Mouse (Mus musculus): ENCODE results near the gene Otud7a. TPM values are rescaled to one million over a fixed set of nuclear protein-coding genes. Genes with fewer than 3 reads are reported as not detected.

Gene Otud7a
- polyA plus RNA-seq, 1 experiment from 2014 or later = 0.13 TPM

- H3K9me3 ChIP-seq (ENCODE audit: control insufficient read depth) = no peaks in the 10 kb centered on the region
- H3K9ac ChIP-seq (ENCODE audit: low read depth, low read length) = no peak overlapping the region
- no peak overlapping the region for H3K4me3 ChIP-seq (ENCODE audit: low read depth, low read length)
- TF ChIP-seq CTCF (IDR thresholded peaks at IDR 0.05; ENCODE audit: low read depth) = peak; percentile 46
- H3K4me2 ChIP-seq (replicated peaks; ENCODE audit: low read depth) = no peak overlapping the region
- H3K27me3 ChIP-seq (replicated peaks; ENCODE audit: control insufficient read depth, insufficient read depth, low read length) = no peaks in the 10 kb centered on the region
- H3K36me3 ChIP-seq (ENCODE audit: control insufficient read depth, insufficient read depth) = no peaks in the 10 kb centered on the region
- no peaks in the 10 kb centered on the region for H3K4me1 ChIP-seq (replicated peaks; ENCODE audit: control insufficient read depth, insufficient read depth, low read length)
- no peak for ATAC-seq
- 54% methylated on average over 2 of the region's 2 CpGs for WGBS
- H3K27ac ChIP-seq (ENCODE audit: low read depth, low read length) = no peak overlapping the region
Measured at GRCm38 (mm10) chr7:63586184-63586870, 141.8 kb downstream of the Otud7a start.

- H3K36me3 ChIP-seq (ENCODE audit: control insufficient read depth, insufficient read depth) = no peaks in the 10 kb centered on the region
- no peak overlapping the region for H3K9ac ChIP-seq (ENCODE audit: low read depth, low read length)
- ATAC-seq = no peak
- no peak overlapping the region for H3K4me2 ChIP-seq (replicated peaks; ENCODE audit: low read depth)
- H3K27ac ChIP-seq (ENCODE audit: low read depth, low read length) = no peak overlapping the region
- 0 out of 2 replicates have a peak, but pooled peaks have one; percentile 13 for TF ChIP-seq CTCF (IDR thresholded peaks at IDR 0.05; ENCODE audit: low read depth)
- no peaks in the 10 kb centered on the region for H3K9me3 ChIP-seq (ENCODE audit: control insufficient read depth)
- 60% methylated on average over 2 of the region's 2 CpGs for WGBS
- H3K27me3 ChIP-seq (replicated peaks; ENCODE audit: control insufficient read depth, insufficient read depth, low read length) = no peaks in the 10 kb centered on the region
- no peak overlapping the region for H3K4me3 ChIP-seq (ENCODE audit: low read depth, low read length)
- no peaks in the 10 kb centered on the region for H3K4me1 ChIP-seq (replicated peaks; ENCODE audit: control insufficient read depth, insufficient read depth, low read length)
Measured at GRCm38 (mm10) chr7:63590305-63590704, 145.8 kb downstream of the Otud7a start.

- 69% methylated on average over 4 of the region's 4 CpGs for WGBS
- TF ChIP-seq CTCF (IDR thresholded peaks at IDR 0.05; ENCODE audit: low read depth) = no peak
- Histone ChIP-seq H3K4me3 (ENCODE audit: low read depth, low read length) (no peak overlapping the region), H3K27me3 (replicated peaks; ENCODE audit: control insufficient read depth, insufficient read depth, low read length) (no peaks in the 10 kb centered on the region), H3K4me2 (replicated peaks; ENCODE audit: low read depth) (no peak overlapping the region), H3K4me1 (replicated peaks; ENCODE audit: control insufficient read depth, insufficient read depth, low read length) (no peaks in the 10 kb centered on the region), H3K27ac (ENCODE audit: low read depth, low read length) (no peak overlapping the region), H3K36me3 (ENCODE audit: control insufficient read depth, insufficient read depth) (no peaks in the 10 kb centered on the region), H3K9me3 (ENCODE audit: control insufficient read depth) (no peaks in the 10 kb centered on the region), H3K9ac (ENCODE audit: low read depth, low read length) (no peak overlapping the region)
- no peak for ATAC-seq
Measured at GRCm38 (mm10) chr7:63591322-63591721, 146.8 kb downstream of the Otud7a start.

- Histone ChIP-seq H3K9me3 (ENCODE audit: control insufficient read depth) (no peaks in the 10 kb centered on the region), H3K27ac (ENCODE audit: low read depth, low read length) (no peak overlapping the region), H3K36me3 (ENCODE audit: control insufficient read depth, insufficient read depth) (no peaks in the 10 kb centered on the region), H3K4me1 (replicated peaks; ENCODE audit: control insufficient read depth, insufficient read depth, low read length) (no peaks in the 10 kb centered on the region), H3K9ac (ENCODE audit: low read depth, low read length) (no peak overlapping the region), H3K4me2 (replicated peaks; ENCODE audit: low read depth) (no peak overlapping the region), H3K27me3 (replicated peaks; ENCODE audit: control insufficient read depth, insufficient read depth, low read length) (no peaks in the 10 kb centered on the region), H3K4me3 (ENCODE audit: low read depth, low read length) (no peak overlapping the region)
- no peak for ATAC-seq
- WGBS = 66% methylated on average over 3 of the region's 3 CpGs
- TF ChIP-seq CTCF (IDR thresholded peaks at IDR 0.05; ENCODE audit: low read depth) = no peak
Measured at GRCm38 (mm10) chr7:63592061-63592460, 147.5 kb downstream of the Otud7a start.

- Histone ChIP-seq H3K27me3 (replicated peaks; ENCODE audit: control insufficient read depth, insufficient read depth, low read length) (no peaks in the 10 kb centered on the region), H3K36me3 (ENCODE audit: control insufficient read depth, insufficient read depth) (no peaks in the 10 kb centered on the region), H3K4me2 (replicated peaks; ENCODE audit: low read depth) (no peak overlapping the region), H3K9ac (ENCODE audit: low read depth, low read length) (no peak overlapping the region), H3K27ac (ENCODE audit: low read depth, low read length) (no peak overlapping the region), H3K4me1 (replicated peaks; ENCODE audit: control insufficient read depth, insufficient read depth, low read length) (no peaks in the 10 kb centered on the region), H3K4me3 (ENCODE audit: low read depth, low read length) (no peak overlapping the region), H3K9me3 (ENCODE audit: control insufficient read depth) (no peaks in the 10 kb centered on the region)
- ATAC-seq = no peak
- 82% methylated on average over 1 of the region's 1 CpGs for WGBS
- no peak for TF ChIP-seq CTCF (IDR thresholded peaks at IDR 0.05; ENCODE audit: low read depth)
Measured at GRCm38 (mm10) chr7:63604827-63605226, 160.3 kb downstream of the Otud7a start.

GRCm38 (mm10) chr7:63617018-63617417, 172.5 kb downstream of the Otud7a start:
- no peaks in the 10 kb centered on the region for H3K4me1 ChIP-seq (replicated peaks; ENCODE audit: control insufficient read depth, insufficient read depth, low read length)
- no peak for TF ChIP-seq CTCF (IDR thresholded peaks at IDR 0.05; ENCODE audit: low read depth)
- H3K9me3 ChIP-seq (ENCODE audit: control insufficient read depth) = no peaks in the 10 kb centered on the region
- H3K4me2 ChIP-seq (replicated peaks; ENCODE audit: low read depth) = no peak overlapping the region
- no peaks in the 10 kb centered on the region for H3K36me3 ChIP-seq (ENCODE audit: control insufficient read depth, insufficient read depth)
- H3K27me3 ChIP-seq (replicated peaks; ENCODE audit: control insufficient read depth, insufficient read depth, low read length) = no peaks in the 10 kb centered on the region
- H3K27ac ChIP-seq (ENCODE audit: low read depth, low read length) = no peak overlapping the region
- no peak overlapping the region for H3K9ac ChIP-seq (ENCODE audit: low read depth, low read length)
- no peak overlapping the region for H3K4me3 ChIP-seq (ENCODE audit: low read depth, low read length)
- 88% methylated on average over 3 of the region's 3 CpGs for whole genome bisulfite sequencing
- no peak for ATAC-seq
